Mouse (Mus musculus): ENCODE measurements around the gene Sfxn2. TPM values are rescaled to one million over a fixed set of nuclear protein-coding genes. Genes with fewer than 3 reads are reported as not detected.

Gene Sfxn2
- polyA plus RNA-seq, 1 experiment from 2014 or later, result 10.3 TPM

GRCm38 (mm10) chr19:46607424-46607823 lies 34.3 kb downstream of the Sfxn2 start:
- no peak for ATAC-seq
- Histone ChIP-seq H3K9me3 (no peaks in the 10 kb centered on the region), H3K27me3 (no peaks in the 10 kb centered on the region), H3K27ac (no peak overlapping the region), H3K4me2 (replicated peaks) (no peak overlapping the region), H3K4me1 (replicated peaks) (0 out of 2 replicates have a peak, but pooled peaks cover 2% of the 10 kb centered on the region), H3K9ac (replicated peaks) (no peak overlapping the region), H3K36me3 (peaks cover 54% of the 10 kb centered on the region), H3K4me3 (replicated peaks) (no peak overlapping the region)
- WGBS, result 76% methylated on average over 7 of the region's 7 CpGs

- no peak overlapping the region for H3K9ac ChIP-seq (replicated peaks)
- H3K27me3 ChIP-seq, result no peaks in the 10 kb centered on the region
- H3K9me3 ChIP-seq, result no peaks in the 10 kb centered on the region
- no peak overlapping the region for H3K4me3 ChIP-seq (replicated peaks)
- WGBS, result 97% methylated on average over 7 of the region's 7 CpGs
- peaks cover 58% of the 10 kb centered on the region for H3K36me3 ChIP-seq
- no peak overlapping the region for H3K4me2 ChIP-seq (replicated peaks)
- no peak overlapping the region for H3K27ac ChIP-seq
- H3K4me1 ChIP-seq (replicated peaks), result no peaks in the 10 kb centered on the region
- ATAC-seq, result no peak
These were observed 35.0 kb downstream of the Sfxn2 start for GRCm38 (mm10) chr19:46608158-46608557.

GRCm38 (mm10) chr19:46616378-46616777 lies 43.2 kb downstream of the Sfxn2 start:
- Histone ChIP-seq H3K4me3 (replicated peaks) (no peak overlapping the region), H3K27me3 (no peaks in the 10 kb centered on the region), H3K4me1 (replicated peaks) (peaks cover 37% of the 10 kb centered on the region), H3K27ac (no peak overlapping the region), H3K4me2 (replicated peaks) (no peak overlapping the region), H3K9ac (replicated peaks) (no peak overlapping the region), H3K9me3 (no peaks in the 10 kb centered on the region), H3K36me3 (peaks cover 25% of the 10 kb centered on the region)
- 88% methylated on average over 11 of the region's 11 CpGs for WGBS
- no peak for ATAC-seq

GRCm38 (mm10) chr19:46617361-46617760 lies 44.2 kb downstream of the Sfxn2 start:
- H3K9ac ChIP-seq (replicated peaks), result no peak overlapping the region
- no peaks in the 10 kb centered on the region for H3K9me3 ChIP-seq
- ATAC-seq, result no peak
- H3K4me3 ChIP-seq (replicated peaks), result no peak overlapping the region
- peaks cover 47% of the 10 kb centered on the region for H3K4me1 ChIP-seq (replicated peaks)
- 97% methylated on average over 8 of the region's 8 CpGs for WGBS
- H3K27me3 ChIP-seq, result no peaks in the 10 kb centered on the region
- no peak overlapping the region for H3K27ac ChIP-seq
- no peak overlapping the region for H3K4me2 ChIP-seq (replicated peaks)
- peaks cover 21% of the 10 kb centered on the region for H3K36me3 ChIP-seq

- no peak overlapping the region for H3K9ac ChIP-seq (replicated peaks)
- H3K27ac ChIP-seq, result peak overlapping the region; percentile 32; the same call in 1 of the 2 replicates
- no peak overlapping the region for H3K4me3 ChIP-seq (replicated peaks)
- 48% methylated on average over 9 of the region's 9 CpGs for WGBS
- no peaks in the 10 kb centered on the region for H3K27me3 ChIP-seq
- peaks cover 57% of the 10 kb centered on the region for H3K4me1 ChIP-seq (replicated peaks)
- no peak overlapping the region for H3K4me2 ChIP-seq (replicated peaks)
- ATAC-seq, result no peak
- peaks cover 14% of the 10 kb centered on the region for H3K36me3 ChIP-seq
- H3K9me3 ChIP-seq, result no peaks in the 10 kb centered on the region
These were observed 45.2 kb downstream of the Sfxn2 start for GRCm38 (mm10) chr19:46618322-46618721.

GRCm38 (mm10) chr19:46619001-46619400 lies 45.8 kb downstream of the Sfxn2 start:
- 82% methylated on average over 19 of the region's 19 CpGs for WGBS
- peak overlapping the region; percentile 49; the same call in 1 of the 2 replicates for H3K27ac ChIP-seq
- H3K4me1 ChIP-seq (replicated peaks), result peaks cover 63% of the 10 kb centered on the region

GRCm38 (mm10) chr19:46619518-46619917 lies 46.4 kb downstream of the Sfxn2 start:
- Histone ChIP-seq H3K9ac (replicated peaks) (no peak overlapping the region), H3K27me3 (no peaks in the 10 kb centered on the region), H3K4me3 (replicated peaks) (no peak overlapping the region), H3K9me3 (no peaks in the 10 kb centered on the region), H3K4me2 (replicated peaks) (no peak overlapping the region), H3K4me1 (replicated peaks) (peaks cover 69% of the 10 kb centered on the region), H3K27ac (0 out of 2 replicates have a peak overlapping the region, but pooled peaks have one; percentile 19), H3K36me3 (0 out of 2 replicates have a peak, but pooled peaks cover 4% of the 10 kb centered on the region)
- no peak for ATAC-seq
- 96% methylated on average over 6 of the region's 6 CpGs for WGBS

More at GRCm38 (mm10) chr19:46619001-46619400, 45.8 kb downstream of the Sfxn2 start:
- no peak overlapping the region for H3K4me3 ChIP-seq (replicated peaks)
- no peaks in the 10 kb centered on the region for H3K9me3 ChIP-seq
- H3K27me3 ChIP-seq, result no peaks in the 10 kb centered on the region
- ATAC-seq, result no peak
- peaks cover 8% of the 10 kb centered on the region for H3K36me3 ChIP-seq
- H3K9ac ChIP-seq (replicated peaks), result no peak overlapping the region
- no peak overlapping the region for H3K4me2 ChIP-seq (replicated peaks)

- H3K4me3 ChIP-seq (replicated peaks), result no peak overlapping the region
- peak overlapping the region; percentile 19; the same call in 1 of the 2 replicates for H3K27ac ChIP-seq
- no peak for ATAC-seq
- H3K4me2 ChIP-seq (replicated peaks), result no peak overlapping the region
- peaks cover 72% of the 10 kb centered on the region for H3K4me1 ChIP-seq (replicated peaks)
- H3K36me3 ChIP-seq, result peaks cover 10% of the 10 kb centered on the region
- H3K9ac ChIP-seq (replicated peaks), result 0 out of 2 replicates have a peak overlapping the region, but pooled peaks have one; percentile 10
- no peaks in the 10 kb centered on the region for H3K27me3 ChIP-seq
- no peaks in the 10 kb centered on the region for H3K9me3 ChIP-seq
- 76% methylated on average over 14 of the region's 14 CpGs for WGBS
These were observed 47.0 kb downstream of the Sfxn2 start for GRCm38 (mm10) chr19:46620016-46620808.

- H3K4me1 ChIP-seq (replicated peaks), result peaks cover 72% of the 10 kb centered on the region
- peaks cover 16% of the 10 kb centered on the region for H3K36me3 ChIP-seq
- no peak overlapping the region for H3K4me3 ChIP-seq (replicated peaks)
- H3K9me3 ChIP-seq, result no peaks in the 10 kb centered on the region
- peak overlapping the region; percentile 27 for H3K27ac ChIP-seq
- ATAC-seq, result no peak
- H3K9ac ChIP-seq (replicated peaks), result no peak overlapping the region
- H3K27me3 ChIP-seq, result no peaks in the 10 kb centered on the region
- WGBS, result 54% methylated on average over 19 of the region's 19 CpGs
- H3K4me2 ChIP-seq (replicated peaks), result no peak overlapping the region
These were observed 48.3 kb downstream of the Sfxn2 start for GRCm38 (mm10) chr19:46621236-46622183.

GRCm38 (mm10) chr19:46622659-46623193 lies 49.6 kb downstream of the Sfxn2 start:
- no peak overlapping the region for H3K4me3 ChIP-seq (replicated peaks)
- peaks cover 16% of the 10 kb centered on the region for H3K36me3 ChIP-seq
- H3K4me2 ChIP-seq (replicated peaks), result peak overlapping the region; percentile 40
- 0 out of 2 replicates have a peak overlapping the region, but pooled peaks have one; percentile 9 for H3K27ac ChIP-seq
- no peaks in the 10 kb centered on the region for H3K27me3 ChIP-seq
- H3K9ac ChIP-seq (replicated peaks), result peak overlapping the region; percentile 52; the same call in 1 of the 2 replicates
- H3K9me3 ChIP-seq, result no peaks in the 10 kb centered on the region
- H3K4me1 ChIP-seq (replicated peaks), result peaks cover 77% of the 10 kb centered on the region
- 33% methylated on average over 12 of the region's 12 CpGs for WGBS
- no peak for ATAC-seq

GRCm38 (mm10) chr19:46623194-46623667 lies 50.1 kb downstream of the Sfxn2 start:
- Histone ChIP-seq H3K27me3 (no peaks in the 10 kb centered on the region), H3K27ac (peak overlapping the region; percentile 10), H3K9me3 (no peaks in the 10 kb centered on the region), H3K4me1 (replicated peaks) (peaks cover 76% of the 10 kb centered on the region), H3K4me2 (replicated peaks) (peak overlapping the region; percentile 40), H3K4me3 (replicated peaks) (peak overlapping the region; percentile 9; the same call in 1 of the 2 replicates), H3K9ac (replicated peaks) (peak overlapping the region; percentile 52), H3K36me3 (peaks cover 18% of the 10 kb centered on the region)
- peak; percentile 55 for ATAC-seq
- WGBS, result 2% methylated on average over 15 of the region's 16 CpGs

All from midbrain, embryonic 13.5 days (tissue).